Mouse (Mus musculus) stomach, embryonic 14.5 days (tissue): ENCODE data around the gene Ktn1. TPM values are rescaled to one million over a fixed set of nuclear protein-coding genes. Genes with fewer than 3 reads are reported as not detected.

Source experiments
- ATAC-seq: fragments of 200-750 bp; cut with Nextera tagmentation; 2 replicates; pipeline ENCODE4 v1.8.0; 2017; ENCODE audit warnings: low read depth, moderate TSS enrichment; ENCODE audit not compliant: insufficient number of reproducible peaks, insufficient read depth, low FRiP score
- H3K27ac ChIP-seq: fragments of 300-500 bp; sonication (generic); 2 replicates; pipeline ENCODE4 v1.5.1; 2014; ENCODE audit warnings: mild to moderate bottlenecking, low read length, moderate library complexity, mixed read lengths
- H3K27me3 ChIP-seq: fragments of 300-500 bp; sonication (generic); 2 replicates; pipeline ENCODE4 v1.6.1; 2014; ENCODE audit warnings: low read length, control low read depth, mixed read lengths; ENCODE audit not compliant: control insufficient read depth, insufficient read depth
- H3K36me3 ChIP-seq: fragments of 300-500 bp; sonication (generic); 2 replicates; pipeline ENCODE4 v1.6.1; 2014; ENCODE audit warnings: mild to moderate bottlenecking, control low read depth, low read length, moderate library complexity, mixed read lengths; ENCODE audit not compliant: control insufficient read depth, insufficient read depth
- H3K4me1 ChIP-seq: fragments of 300-500 bp; sonication (generic); 2 replicates; pipeline ENCODE4 v1.6.1; 2014; ENCODE audit warnings: low read length, control low read depth, mixed read lengths; ENCODE audit not compliant: control insufficient read depth, insufficient read depth
- H3K4me2 ChIP-seq: fragments of 300-500 bp; sonication (generic); replicated peaks from 2 replicates; pipeline ENCODE4 v1.6.1; 2014; ENCODE audit warnings: low read depth, low read length, control low read depth
- H3K4me3 ChIP-seq: fragments of 300-500 bp; sonication (generic); 2 replicates; pipeline ENCODE4 v1.5.1; 2014; ENCODE audit warnings: low read depth, low read length, control low read depth
- H3K9ac ChIP-seq: fragments of 300-500 bp; sonication (generic); replicated peaks from 2 replicates; pipeline ENCODE4 v1.6.1; 2014; ENCODE audit warnings: low read depth, mild to moderate bottlenecking, control low read depth, low read length, moderate library complexity, mixed read lengths
- H3K9me3 ChIP-seq: fragments of 300-500 bp; sonication (generic); 2 replicates; pipeline ENCODE4 v1.6.1; 2016; ENCODE audit warnings: low read depth, low read length, control low read depth; ENCODE audit not compliant: control insufficient read depth
- WGBS: fragments of 180-500 bp; shearing (Covaris S2); extraction: QIAGEN DNeasy Blood & Tissue Kit; methylation state at CpG from one replicate; pipeline ENCODE4 v1.1.7; 2014; 5-methylcytosine and 5-hydroxymethylcytosine counted together
- polyA plus RNA-seq: library from polyadenylated mRNA; unstranded; fragments of >200 nt; fragmentation: Nextera tagmentation; extraction: Ambion mirVana; gene quantifications from 2 replicates; pipeline ENCODE4 v1.2.1, GENCODE M21; 2014

Ktn1 gene
- polyA plus RNA-seq, 1 experiment from 2014 or later: 93.2 TPM

DNA sequence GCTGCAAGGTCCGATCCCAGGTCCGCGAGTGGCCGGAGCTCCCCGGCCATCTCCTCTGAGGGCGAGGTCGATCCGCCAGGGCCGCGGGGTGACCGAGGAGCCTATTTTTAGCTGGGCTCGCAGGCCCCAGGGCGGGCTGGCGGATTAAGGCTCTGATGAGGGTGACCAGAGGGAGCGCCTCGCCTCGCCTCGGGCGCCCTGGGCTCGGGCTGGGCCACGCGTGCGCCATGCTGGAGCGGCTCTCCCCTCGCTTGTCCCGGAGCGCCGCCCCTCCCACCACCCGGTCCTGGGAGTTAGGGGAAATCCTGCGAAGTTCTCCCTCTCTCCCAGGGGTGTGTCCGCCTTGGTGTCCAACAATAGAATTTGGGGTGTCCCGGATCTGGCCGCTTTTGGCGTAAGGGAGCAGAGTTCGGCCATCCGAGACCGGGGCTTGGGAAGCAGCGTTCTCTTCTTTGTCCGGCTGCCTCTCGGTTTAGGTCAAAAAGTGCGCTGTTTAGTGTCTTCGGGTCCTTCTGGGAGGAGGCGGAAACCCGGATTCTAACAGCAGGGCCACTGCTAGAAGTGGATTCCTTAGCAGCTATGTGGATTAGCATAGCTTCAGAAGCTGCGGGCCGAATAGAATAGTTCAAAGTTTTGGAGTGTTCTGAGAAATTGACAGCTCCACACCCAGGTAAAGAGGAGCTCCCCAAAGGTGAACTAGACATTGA, 1.5 kb downstream of the Ktn1 start:
- ATAC-seq: peak; percentile 84
- WGBS: under 1% methylated on average over 46 of the region's 46 CpGs

DNA sequence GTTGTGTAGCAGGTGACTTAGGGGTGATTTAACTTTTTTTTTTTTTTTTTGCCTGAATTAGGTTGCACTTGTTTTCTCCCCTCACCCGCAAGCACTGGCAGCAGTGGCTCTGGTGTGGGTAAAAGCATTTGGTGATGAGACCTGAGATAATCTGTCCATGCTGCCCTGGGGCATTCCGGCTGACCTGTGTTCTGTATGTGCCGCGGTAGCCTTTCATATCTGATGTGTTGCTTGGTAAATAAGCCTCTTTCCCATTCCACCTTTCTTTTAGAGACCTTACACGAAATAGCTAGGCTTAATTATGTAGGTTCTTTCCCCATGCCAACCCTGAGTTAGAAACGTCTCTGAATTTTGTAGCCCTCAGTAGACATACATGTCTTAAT, 2.1 kb downstream of the Ktn1 start:
- peak overlapping the region; percentile 74 for H3K4me2 ChIP-seq
- WGBS: 30% methylated on average over 6 of the region's 6 CpGs
- H3K27me3 ChIP-seq: no peaks in the 10 kb centered on the region
- peak overlapping the region; percentile 91; the same call in 1 of the 2 replicates for H3K9ac ChIP-seq
- no peaks in the 10 kb centered on the region for H3K36me3 ChIP-seq
- ATAC-seq: no peak
- peak overlapping the region; percentile 98 for H3K4me3 ChIP-seq
- peaks cover 12% of the 10 kb centered on the region; the same call in 1 of the 2 replicates for H3K4me1 ChIP-seq
- no peaks in the 10 kb centered on the region for H3K9me3 ChIP-seq
- H3K27ac ChIP-seq: no peak overlapping the region

More for the DNA sequence above, 1.5 kb downstream of the Ktn1 start:
- H3K27ac ChIP-seq: peak overlapping the region; percentile 96
- H3K27me3 ChIP-seq: no peaks in the 10 kb centered on the region
- H3K4me3 ChIP-seq: peak overlapping the region; percentile 98
- peak overlapping the region; percentile 74 for H3K4me2 ChIP-seq
- H3K36me3 ChIP-seq: no peaks in the 10 kb centered on the region
- H3K9me3 ChIP-seq: no peaks in the 10 kb centered on the region
- peak overlapping the region; percentile 91 for H3K9ac ChIP-seq
- peaks cover 12% of the 10 kb centered on the region; the same call in 1 of the 2 replicates for H3K4me1 ChIP-seq

DNA sequence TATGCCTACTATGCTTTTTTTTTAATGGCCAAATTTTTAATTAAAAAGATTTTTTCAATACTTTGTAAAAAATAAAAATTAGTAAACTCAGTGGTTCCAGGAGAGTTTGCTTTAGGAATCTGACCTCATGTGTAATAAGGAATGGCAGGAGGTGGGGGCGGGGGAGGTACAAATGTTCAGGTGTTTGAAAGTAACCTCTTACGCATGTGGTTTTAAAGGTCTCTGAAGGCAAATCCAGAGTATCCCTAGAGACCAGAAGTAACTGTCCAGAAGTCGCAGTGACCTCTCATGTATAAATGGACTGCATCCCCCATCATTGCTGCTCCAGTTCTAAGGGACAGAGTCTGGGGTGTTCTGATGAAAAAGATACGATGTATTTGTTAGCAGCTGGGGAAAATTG, 3.0 kb downstream of the Ktn1 start:
- no peak overlapping the region for H3K27ac ChIP-seq
- H3K36me3 ChIP-seq: no peaks in the 10 kb centered on the region
- H3K4me1 ChIP-seq: peaks cover 12% of the 10 kb centered on the region; the same call in 1 of the 2 replicates
- no peak overlapping the region for H3K9ac ChIP-seq
- no peaks in the 10 kb centered on the region for H3K27me3 ChIP-seq
- WGBS: 68% methylated on average over 4 of the region's 4 CpGs
- no peak overlapping the region for H3K4me3 ChIP-seq
- no peak overlapping the region for H3K4me2 ChIP-seq
- no peak for ATAC-seq
- no peaks in the 10 kb centered on the region for H3K9me3 ChIP-seq

DNA sequence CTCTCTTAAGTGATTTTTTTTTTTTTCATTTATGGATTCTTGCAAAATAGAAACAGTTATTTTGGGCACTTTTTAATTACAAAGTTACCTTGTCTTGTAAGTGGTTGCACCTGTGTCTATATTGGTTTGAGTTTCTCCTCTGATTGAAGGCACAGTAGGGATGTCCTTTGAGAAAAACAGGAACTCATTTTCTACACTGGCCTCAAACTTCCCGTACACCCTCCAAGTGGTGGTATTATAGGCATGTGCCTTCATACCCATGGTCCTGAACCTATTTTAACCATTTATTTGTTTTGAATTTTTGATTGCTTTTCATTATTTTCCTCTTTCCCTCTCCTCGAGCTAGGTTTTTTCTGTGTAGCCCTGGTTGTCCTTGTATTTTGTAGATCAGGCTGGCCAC, 7.2 kb downstream of the Ktn1 start:
- H3K4me1 ChIP-seq: peaks cover 8% of the 10 kb centered on the region; the same call in 1 of the 2 replicates
- no peaks in the 10 kb centered on the region for H3K36me3 ChIP-seq
- no peak overlapping the region for H3K9ac ChIP-seq
- H3K27ac ChIP-seq: no peak overlapping the region
- H3K9me3 ChIP-seq: no peaks in the 10 kb centered on the region
- H3K27me3 ChIP-seq: no peaks in the 10 kb centered on the region
- no peak for ATAC-seq
- no peak overlapping the region for H3K4me2 ChIP-seq
- no peak overlapping the region for H3K4me3 ChIP-seq
- 90% methylated on average over 2 of the region's 2 CpGs for WGBS

DNA sequence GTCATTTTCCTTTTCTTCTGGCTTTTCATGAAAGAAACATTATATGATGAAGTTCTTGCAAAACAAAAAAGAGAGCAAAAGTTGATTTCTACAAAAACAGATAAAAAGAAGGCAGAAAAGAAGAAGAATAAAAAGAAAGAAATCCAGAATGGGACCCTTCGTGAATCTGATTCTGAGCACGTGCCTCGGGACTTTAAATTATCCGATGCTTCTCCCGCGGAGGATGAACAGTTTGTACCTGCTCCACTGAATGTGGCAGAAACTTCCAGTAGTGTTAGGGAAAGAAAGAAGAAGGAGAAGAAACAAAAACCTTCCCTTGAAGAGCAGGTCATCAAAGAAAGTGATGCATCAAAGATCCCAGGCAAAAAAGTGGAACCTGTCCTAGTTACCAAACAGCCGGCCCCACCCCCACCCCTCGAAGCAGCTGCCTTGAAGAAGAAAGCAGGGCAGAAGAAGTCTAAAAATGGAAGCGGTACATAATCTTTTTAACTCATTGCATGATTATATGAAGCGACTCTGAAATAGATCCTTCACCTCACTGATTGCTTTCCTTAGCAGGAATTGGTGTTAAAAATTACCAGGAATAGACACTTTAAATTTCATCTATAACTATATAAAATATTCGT, 15.7 kb downstream of the Ktn1 start:
- H3K27ac ChIP-seq: no peak overlapping the region
- H3K4me1 ChIP-seq: no peaks in the 10 kb centered on the region
- no peak overlapping the region for H3K4me3 ChIP-seq
- H3K27me3 ChIP-seq: no peaks in the 10 kb centered on the region
- H3K36me3 ChIP-seq: peaks cover 5% of the 10 kb centered on the region; the same call in 1 of the 2 replicates
- no peaks in the 10 kb centered on the region for H3K9me3 ChIP-seq
- 86% methylated on average over 11 of the region's 11 CpGs for WGBS
- no peak overlapping the region for H3K4me2 ChIP-seq
- no peak for ATAC-seq
- H3K9ac ChIP-seq: no peak overlapping the region

DNA sequence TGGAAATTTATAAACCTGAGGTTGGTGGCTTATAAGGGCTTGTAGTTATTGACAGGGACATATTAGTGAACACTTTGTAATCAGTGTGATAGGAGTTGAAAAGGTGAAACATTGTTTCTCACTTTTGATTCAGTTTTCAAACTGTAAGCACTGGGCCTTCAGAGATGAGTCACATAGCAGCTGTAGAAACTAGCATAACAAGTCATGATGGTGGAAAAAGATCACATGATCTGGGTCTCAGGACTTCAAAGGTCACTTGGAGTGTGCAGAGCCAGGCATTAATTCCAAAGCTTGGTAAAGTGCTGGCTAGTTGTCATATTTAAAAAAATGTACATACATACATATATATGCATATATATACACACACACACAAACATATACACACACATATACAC, 16.2 kb downstream of the Ktn1 start:
- no peak overlapping the region for H3K4me3 ChIP-seq
- no peaks in the 10 kb centered on the region for H3K4me1 ChIP-seq
- H3K9me3 ChIP-seq: no peaks in the 10 kb centered on the region
- H3K36me3 ChIP-seq: peaks cover 8% of the 10 kb centered on the region; the same call in 1 of the 2 replicates
- H3K4me2 ChIP-seq: no peak overlapping the region
- no peak overlapping the region for H3K9ac ChIP-seq
- no peak overlapping the region for H3K27ac ChIP-seq
- ATAC-seq: no peak
- no peaks in the 10 kb centered on the region for H3K27me3 ChIP-seq

DNA sequence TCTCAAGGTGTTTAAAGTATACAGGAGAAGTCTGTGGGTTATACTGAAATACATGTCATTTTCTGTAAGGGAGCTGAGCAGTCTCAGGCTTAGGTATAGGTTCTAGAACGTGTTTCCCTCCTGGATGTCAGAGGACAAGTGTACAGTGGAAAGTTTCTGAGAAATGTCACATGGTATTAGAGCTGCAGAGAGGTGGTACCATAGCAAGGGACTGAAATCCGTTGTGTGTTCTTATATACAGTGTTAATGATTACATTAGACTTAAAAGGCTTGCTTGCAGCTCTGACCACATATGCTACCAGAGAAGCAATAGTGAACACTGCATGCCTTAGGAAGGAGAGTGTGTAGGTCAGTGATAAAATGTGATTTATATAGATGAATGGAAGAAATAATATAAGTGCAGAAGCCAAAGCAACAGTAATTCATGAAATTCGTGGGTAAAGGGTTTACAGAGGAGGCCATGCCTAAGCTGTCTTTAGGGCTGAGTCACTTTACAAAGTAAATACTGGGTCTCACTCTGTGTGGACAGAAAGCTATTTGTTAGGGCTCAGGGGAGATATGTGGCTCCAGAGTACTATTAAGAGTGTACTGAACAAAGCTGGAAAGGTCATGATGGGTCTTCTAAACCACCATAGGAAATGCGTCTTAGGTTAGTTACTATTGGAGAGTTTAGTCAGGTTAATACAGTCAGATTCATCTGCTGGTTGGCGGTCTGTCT, 17.0 kb downstream of the Ktn1 start:
- Histone ChIP-seq H3K9ac (no peak overlapping the region), H3K4me3 (no peak overlapping the region), H3K27ac (peak overlapping the region; percentile 10; the same call in 1 of the 2 replicates), H3K27me3 (no peaks in the 10 kb centered on the region), H3K9me3 (no peaks in the 10 kb centered on the region), H3K4me2 (no peak overlapping the region), H3K36me3 (peaks cover 11% of the 10 kb centered on the region; the same call in 1 of the 2 replicates), H3K4me1 (no peaks in the 10 kb centered on the region)
- WGBS: 71% methylated on average over 5 of the region's 5 CpGs
- no peak; the same call in 1 of the 2 replicates for ATAC-seq

DNA sequence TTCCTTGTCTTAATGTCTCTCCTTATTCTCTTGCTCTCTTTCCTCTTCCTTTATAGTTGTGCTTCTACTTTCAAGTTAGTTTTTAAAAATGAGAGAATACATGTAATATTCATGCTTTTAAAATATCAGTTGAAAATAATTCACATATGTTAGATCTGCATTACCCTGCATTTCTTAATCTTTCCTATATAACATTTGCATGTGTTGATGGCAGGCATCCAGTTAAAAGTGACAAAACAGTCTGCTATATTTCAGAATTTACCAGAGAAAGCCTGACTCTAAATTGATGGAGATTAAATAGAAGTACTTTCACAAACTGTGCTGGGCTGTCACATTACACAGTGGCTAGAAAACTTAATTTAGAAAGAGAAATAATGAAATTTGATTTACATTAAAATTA, 19.8 kb downstream of the Ktn1 start:
- H3K9ac ChIP-seq: no peak overlapping the region
- no peak for ATAC-seq
- no peak overlapping the region for H3K27ac ChIP-seq
- H3K4me3 ChIP-seq: no peak overlapping the region
- no peak overlapping the region for H3K4me2 ChIP-seq
- peaks cover 20% of the 10 kb centered on the region for H3K36me3 ChIP-seq
- no peaks in the 10 kb centered on the region for H3K27me3 ChIP-seq
- no peaks in the 10 kb centered on the region for H3K4me1 ChIP-seq
- no peaks in the 10 kb centered on the region for H3K9me3 ChIP-seq
